Mouse (Mus musculus) gonadal fat pad, adult 2 months (tissue): ENCODE data around the gene Trpm8. TPM values are rescaled to one million over a fixed set of nuclear protein-coding genes. Genes with fewer than 3 reads are reported as not detected.

Experiments used
- DNase-seq: peaks from one replicate; pipeline ENCODE4 v3.0.0-alpha.2; 2012; ENCODE audit warnings: low read depth
- polyA plus RNA-seq: library from polyadenylated mRNA; depleted of rRNA; stranded (reverse); fragments of >200 nt; gene quantifications from 2 replicates; pipeline ENCODE4 v1.2.3, GENCODE M21; 2012

Gene Trpm8
- polyA plus RNA-seq, 1 experiment, result not detected

GRCm38 (mm10) chr1:88247660-88248059 is 29.8 kb upstream of the Trpm8 start:
- DNase-seq, result no peak

GRCm38 (mm10) chr1:88248658-88249057 is 28.8 kb upstream of the Trpm8 start:
- DNase-seq, result no peak

- DNase-seq, result no peak
Measured at GRCm38 (mm10) chr1:88249596-88249995, 27.9 kb upstream of the Trpm8 start.

GRCm38 (mm10) chr1:88250023-88250422 is 27.4 kb upstream of the Trpm8 start:
- no peak for DNase-seq

- no peak for DNase-seq
Measured at GRCm38 (mm10) chr1:88253106-88253505, 24.4 kb upstream of the Trpm8 start.

GRCm38 (mm10) chr1:88253540-88253939 is 23.9 kb upstream of the Trpm8 start:
- no peak for DNase-seq

GRCm38 (mm10) chr1:88254793-88255465 is 22.5 kb upstream of the Trpm8 start:
- no peak for DNase-seq

GRCm38 (mm10) chr1:88255466-88255857 is 22.0 kb upstream of the Trpm8 start:
- DNase-seq, result no peak

GRCm38 (mm10) chr1:88255989-88256754 is 21.3 kb upstream of the Trpm8 start:
- DNase-seq, result no peak

- DNase-seq, result no peak
Measured at GRCm38 (mm10) chr1:88256886-88257663, 20.4 kb upstream of the Trpm8 start.

- no peak for DNase-seq
Measured at GRCm38 (mm10) chr1:88257681-88258080, 19.8 kb upstream of the Trpm8 start.

- DNase-seq, result no peak
Measured at GRCm38 (mm10) chr1:88258361-88258760, 19.1 kb upstream of the Trpm8 start.

- DNase-seq, result no peak
Measured at GRCm38 (mm10) chr1:88258881-88259642, 18.4 kb upstream of the Trpm8 start.

GRCm38 (mm10) chr1:88259643-88260024 is 17.8 kb upstream of the Trpm8 start:
- no peak for DNase-seq

- no peak for DNase-seq
Measured at GRCm38 (mm10) chr1:88260114-88260513, 17.3 kb upstream of the Trpm8 start.

- DNase-seq, result no peak
Measured at GRCm38 (mm10) chr1:88260604-88261377, 16.7 kb upstream of the Trpm8 start.

- no peak for DNase-seq
Measured at GRCm38 (mm10) chr1:88261706-88262105, 15.8 kb upstream of the Trpm8 start.

- DNase-seq, result no peak
Measured at GRCm38 (mm10) chr1:88262255-88262654, 15.2 kb upstream of the Trpm8 start.

GRCm38 (mm10) chr1:88262961-88263360 is 14.5 kb upstream of the Trpm8 start:
- DNase-seq, result no peak

- no peak for DNase-seq
Measured at GRCm38 (mm10) chr1:88263778-88264177, 13.7 kb upstream of the Trpm8 start.

- DNase-seq, result no peak
Measured at GRCm38 (mm10) chr1:88264237-88264868, 13.1 kb upstream of the Trpm8 start.
